Mouse (Mus musculus): ENCODE data around the gene Alg5. TPM values are rescaled to one million over a fixed set of nuclear protein-coding genes. Genes with fewer than 3 reads are reported as not detected.

The Alg5 gene
- 38.1 and 46.1 TPM in 2 replicates for total RNA-seq (2012; rRNA removed)

GRCm38 (mm10) chr3:54735247-54736046, at the start of gene Alg5, which contains the start of gene Exosc8:
Alg5 (plus strand) TSS chr3:54735539.
Exosc8 (minus strand) TSS chr3:54735393.
- Histone ChIP-seq H3K27ac (ENCODE audit: insufficient read depth, low read depth, low read length, poor library complexity, severe bottlenecking) (peak within 1 kb of the TSS; percentile 66), H3K4me1 (ENCODE audit: control insufficient read depth in 2 of 2, insufficient read depth in 2 of 2, low read length in 2 of 2, poor library complexity in 1 of 2) (no peaks in the 10 kb centered on the region), H3K9ac (ENCODE audit: insufficient read depth, low read depth, low read length, poor library complexity, severe bottlenecking) (peak within 1 kb of the TSS; percentile 94), H3K4me3 (ENCODE audit: insufficient read depth in 1 of 2, low read depth in 1 of 2, low read length in 2 of 2, poor library complexity in 1 of 2, severe bottlenecking in 1 of 2) (peak within 1 kb of the TSS; percentile 73 to 91), H3K9me3 (ENCODE audit: control insufficient read depth, insufficient read depth, low read depth, low read length) (no peaks in the 10 kb centered on the region), H3K36me3 (ENCODE audit: control insufficient read depth, insufficient read depth, low read length, poor library complexity, severe bottlenecking) (peaks cover 12% of the 10 kb centered on the region)
- DNase-seq (ENCODE audit: low read depth, low spot score), result peak; percentile 47
- in situ Hi-C loops (cut with MboI; ENCODE audit: low sequenced_read_pairs in 2 of 2, unreplicated experiment in 2 of 2), result no loop called here
- TF ChIP-seq HCFC1 (IDR thresholded peaks at IDR 0.05; ENCODE audit: borderline replicate concordance, insufficient read depth, low read length), result 0 out of 2 replicates have a peak, but pooled peaks have one; percentile 60
- no peak for TF ChIP-seq MAFK (IDR thresholded peaks at IDR 0.05; ENCODE audit: insufficient read depth, low read depth, low read length)

- Histone ChIP-seq H3K9me3 (ENCODE audit: control insufficient read depth, insufficient read depth, low read depth, low read length) (no peaks in the 10 kb centered on the region), H3K4me3 (ENCODE audit: insufficient read depth in 1 of 2, low read depth in 1 of 2, low read length in 2 of 2, poor library complexity in 1 of 2, severe bottlenecking in 1 of 2) (no peak overlapping the region), H3K9ac (ENCODE audit: insufficient read depth, low read depth, low read length, poor library complexity, severe bottlenecking) (no peak overlapping the region), H3K4me1 (ENCODE audit: control insufficient read depth in 2 of 2, insufficient read depth in 2 of 2, low read length in 2 of 2, poor library complexity in 1 of 2) (no peaks in the 10 kb centered on the region), H3K27ac (ENCODE audit: insufficient read depth, low read depth, low read length, poor library complexity, severe bottlenecking) (no peak overlapping the region), H3K36me3 (ENCODE audit: control insufficient read depth, insufficient read depth, low read length, poor library complexity, severe bottlenecking) (no peaks in the 10 kb centered on the region)
- no peak for DNase-seq (ENCODE audit: low read depth, low spot score)
- in situ Hi-C loops (cut with MboI; ENCODE audit: low sequenced_read_pairs in 2 of 2, unreplicated experiment in 2 of 2), result no loop called here
- no peak for TF ChIP-seq CHD2 (IDR thresholded peaks at IDR 0.05; ENCODE audit: low read depth, low read length)
- TF ChIP-seq ZC3H11A (IDR thresholded peaks at IDR 0.05; ENCODE audit: borderline replicate concordance, low read depth, low read length), result no peak
- no peak for TF ChIP-seq ZNF384 (IDR thresholded peaks at IDR 0.05; ENCODE audit: low read depth, low read length)
- TF ChIP-seq MAFK (IDR thresholded peaks at IDR 0.05; ENCODE audit: insufficient read depth, low read depth, low read length), result no peak
- TF ChIP-seq HCFC1 (IDR thresholded peaks at IDR 0.05; ENCODE audit: borderline replicate concordance, insufficient read depth, low read length), result no peak
Measured at GRCm38 (mm10) chr3:54687245-54687644, 48.1 kb upstream of the Alg5 start.

- TF ChIP-seq ZC3H11A (IDR thresholded peaks at IDR 0.05; ENCODE audit: borderline replicate concordance, low read depth, low read length) (no peak), ZNF384 (IDR thresholded peaks at IDR 0.05; ENCODE audit: low read depth, low read length) (no peak), MAFK (IDR thresholded peaks at IDR 0.05; ENCODE audit: insufficient read depth, low read depth, low read length) (no peak)
- no peak for DNase-seq (ENCODE audit: low read depth, low spot score)
- H3K4me1 ChIP-seq (ENCODE audit: control insufficient read depth in 2 of 2, insufficient read depth in 2 of 2, low read length in 2 of 2, poor library complexity in 1 of 2), result no peaks in the 10 kb centered on the region
- in situ Hi-C loops (cut with MboI; ENCODE audit: low sequenced_read_pairs in 2 of 2, unreplicated experiment in 2 of 2), result no loop called here
- H3K9ac ChIP-seq (ENCODE audit: insufficient read depth, low read depth, low read length, poor library complexity, severe bottlenecking), result no peak overlapping the region
- H3K9me3 ChIP-seq (ENCODE audit: control insufficient read depth, insufficient read depth, low read depth, low read length), result no peaks in the 10 kb centered on the region
- H3K27ac ChIP-seq (ENCODE audit: insufficient read depth, low read depth, low read length, poor library complexity, severe bottlenecking), result no peak overlapping the region
- no peaks in the 10 kb centered on the region for H3K36me3 ChIP-seq (ENCODE audit: control insufficient read depth, insufficient read depth, low read length, poor library complexity, severe bottlenecking)
- H3K4me3 ChIP-seq (ENCODE audit: insufficient read depth in 1 of 2, low read depth in 1 of 2, low read length in 2 of 2, poor library complexity in 1 of 2, severe bottlenecking in 1 of 2), result no peak overlapping the region
Measured at GRCm38 (mm10) chr3:54689091-54689490, 46.2 kb upstream of the Alg5 start.

GRCm38 (mm10) chr3:54692202-54693055, 42.9 kb upstream of the Alg5 start, which contains the start of gene Supt20:
Supt20 (plus strand) TSS chr3:54692807.
- TF ChIP-seq CHD2 (IDR thresholded peaks at IDR 0.05; ENCODE audit: low read depth, low read length), result 0 out of 2 replicates have a peak, but pooled peaks have one; percentile 29
- TF ChIP-seq ZNF384 (IDR thresholded peaks at IDR 0.05; ENCODE audit: low read depth, low read length), result no peak
- peak; percentile 61; the same call in 1 of the 2 replicates for TF ChIP-seq HCFC1 (IDR thresholded peaks at IDR 0.05; ENCODE audit: borderline replicate concordance, insufficient read depth, low read length)
- in situ Hi-C loops (cut with MboI; ENCODE audit: low sequenced_read_pairs in 2 of 2, unreplicated experiment in 2 of 2), result no loop called here
- H3K4me3 ChIP-seq (ENCODE audit: insufficient read depth in 1 of 2, low read depth in 1 of 2, low read length in 2 of 2, poor library complexity in 1 of 2, severe bottlenecking in 1 of 2), result peak within 1 kb of the TSS; percentile 86 to 95

More at GRCm38 (mm10) chr3:54692202-54693055, 42.9 kb upstream of the Alg5 start, which contains the start of gene Supt20:
- peaks cover 12% of the 10 kb centered on the region for H3K36me3 ChIP-seq (ENCODE audit: control insufficient read depth, insufficient read depth, low read length, poor library complexity, severe bottlenecking)
- peak within 1 kb of the TSS; percentile 91 for H3K9ac ChIP-seq (ENCODE audit: insufficient read depth, low read depth, low read length, poor library complexity, severe bottlenecking)
- no peaks in the 10 kb centered on the region; a peak in 1 of 4 replicates for H3K4me1 ChIP-seq (ENCODE audit: control insufficient read depth in 2 of 2, insufficient read depth in 2 of 2, low read length in 2 of 2, poor library complexity in 1 of 2)
- H3K9me3 ChIP-seq (ENCODE audit: control insufficient read depth, insufficient read depth, low read depth, low read length), result no peaks in the 10 kb centered on the region
- peak; percentile 93 for DNase-seq (ENCODE audit: low read depth, low spot score)
- peak within 1 kb of the TSS; percentile 75 for H3K27ac ChIP-seq (ENCODE audit: insufficient read depth, low read depth, low read length, poor library complexity, severe bottlenecking)

Data from ES-E14 (cell line).